Mouse (Mus musculus) gonadal fat pad, adult 2 months (tissue): ENCODE data around the gene Shank2. TPM values are rescaled to one million over a fixed set of nuclear protein-coding genes. Genes with fewer than 3 reads are reported as not detected.

ENCODE experiments used
- DNase-seq: peaks from one replicate; pipeline ENCODE4 v3.0.0-alpha.2; 2012; ENCODE audit warnings: low read depth
- polyA plus RNA-seq: library from polyadenylated mRNA; depleted of rRNA; stranded (reverse); fragments of >200 nt; gene quantifications from 2 replicates; pipeline ENCODE4 v1.2.3, GENCODE M21; 2012

Shank2 gene
- polyA plus RNA-seq, 1 experiment: 0.34 TPM

GRCm38 (mm10) chr7:144106352-144107011, 104.8 kb downstream of the Shank2 start:
- DNase-seq: no peak

DNA sequence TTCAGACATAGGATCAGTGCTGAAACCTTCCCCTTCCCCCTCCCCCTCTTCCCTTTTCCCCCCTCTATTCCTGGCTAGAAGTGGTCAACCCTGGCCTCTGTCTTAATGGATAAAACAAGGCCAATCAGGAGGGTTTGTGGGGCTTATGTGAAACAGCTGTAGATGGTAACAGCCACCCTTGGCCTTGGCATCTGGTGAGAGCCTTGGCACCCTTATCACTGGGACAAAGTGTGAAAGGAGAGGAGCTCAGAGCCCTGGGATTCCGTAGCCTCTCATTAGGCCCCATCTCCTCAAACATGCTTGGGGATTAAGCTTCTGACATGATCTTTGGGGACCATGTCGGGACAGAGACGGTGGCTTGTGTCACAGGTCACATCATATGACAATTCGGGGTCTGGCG, 106.4 kb downstream of the Shank2 start:
- no peak for DNase-seq

- DNase-seq: no peak
These were observed 109.4 kb downstream of the Shank2 start for GRCm38 (mm10) chr7:144111026-144111604.

DNA sequence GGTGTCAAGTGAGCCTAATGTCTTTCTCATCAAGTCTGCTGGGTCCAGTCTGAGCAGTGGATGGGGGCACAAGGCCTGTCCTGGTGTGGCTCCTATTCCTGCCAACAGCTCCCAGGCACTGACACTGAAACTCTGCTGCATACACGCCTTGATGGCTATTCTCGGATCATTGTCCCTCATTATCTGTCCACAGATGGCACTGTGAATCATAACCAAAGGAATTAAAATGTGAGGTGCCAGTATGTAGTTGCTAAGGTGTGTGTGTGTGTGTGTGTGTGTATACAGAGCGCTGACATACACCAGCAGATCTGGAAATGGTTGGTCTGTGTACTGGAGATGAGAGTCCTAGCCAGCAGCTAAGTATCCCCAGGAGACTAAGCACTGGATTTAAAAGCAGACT, 110.3 kb downstream of the Shank2 start:
- no peak for DNase-seq

DNA sequence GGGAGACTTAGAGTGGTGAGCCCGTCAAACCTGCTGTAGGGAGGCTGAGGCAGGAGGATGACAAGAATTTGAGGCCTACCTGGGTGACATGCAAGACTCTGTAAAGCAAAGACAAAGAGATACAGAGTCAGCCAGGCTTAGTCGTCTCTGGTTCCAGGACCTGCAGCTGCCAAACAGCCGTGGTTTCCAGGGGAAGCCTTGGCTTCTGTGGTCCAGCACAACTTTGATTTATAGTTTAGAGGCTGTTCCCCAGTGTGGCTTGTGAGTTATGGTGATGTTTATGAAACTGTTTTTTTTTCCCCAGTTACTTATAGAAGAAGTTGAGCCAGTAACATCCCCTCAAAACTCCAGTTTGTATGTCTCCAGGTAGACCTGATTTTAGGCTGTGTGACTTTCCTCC, 112.5 kb downstream of the Shank2 start:
- no peak for DNase-seq

- DNase-seq: no peak
These were observed 117.8 kb downstream of the Shank2 start for GRCm38 (mm10) chr7:144119562-144119961.

GRCm38 (mm10) chr7:144132699-144133387, 131.1 kb downstream of the Shank2 start:
- no peak for DNase-seq

GRCm38 (mm10) chr7:144133388-144133998, 131.8 kb downstream of the Shank2 start:
- no peak for DNase-seq

DNA sequence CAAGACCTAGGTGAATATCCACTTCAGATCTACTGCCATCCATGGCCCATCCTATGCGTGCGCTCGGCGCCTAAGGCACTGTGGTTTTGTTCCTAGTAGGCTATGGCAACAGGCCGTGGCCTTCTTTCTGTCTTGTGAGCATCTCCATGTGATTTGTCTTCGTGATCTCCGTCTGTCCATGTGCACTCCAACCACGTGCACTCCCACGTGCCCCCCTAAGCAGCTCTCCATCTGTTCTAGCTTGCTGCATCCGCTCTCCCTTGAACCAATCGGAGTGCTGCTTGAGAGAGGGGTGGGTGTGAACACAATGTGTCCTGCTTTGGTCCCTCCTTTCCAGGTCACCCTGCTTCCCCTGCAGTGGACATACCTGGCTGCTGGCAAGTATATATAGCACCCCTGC, 133.0 kb downstream of the Shank2 start:
- no peak for DNase-seq

DNA sequence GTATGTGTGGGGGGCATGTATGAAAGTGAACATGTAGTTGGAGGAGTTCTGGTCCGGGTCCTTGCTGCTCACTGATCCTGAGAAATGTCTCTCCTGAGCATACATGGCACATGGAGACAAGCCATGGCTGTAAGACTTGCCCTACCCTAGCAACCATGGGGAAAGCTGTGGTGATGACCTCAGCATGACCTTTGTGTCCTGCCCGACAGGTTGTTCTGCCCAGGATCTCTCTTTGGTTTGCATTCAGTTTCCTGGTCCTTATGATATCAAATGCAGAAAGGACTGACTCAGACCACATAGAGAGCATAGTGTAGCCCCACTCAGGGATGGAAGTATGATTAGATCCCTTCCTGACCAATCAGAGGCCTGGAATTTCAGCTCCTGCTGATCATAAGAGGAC, 136.1 kb downstream of the Shank2 start:
- no peak for DNase-seq

- DNase-seq: no peak
These were observed 136.7 kb downstream of the Shank2 start for GRCm38 (mm10) chr7:144138476-144138875.

DNA sequence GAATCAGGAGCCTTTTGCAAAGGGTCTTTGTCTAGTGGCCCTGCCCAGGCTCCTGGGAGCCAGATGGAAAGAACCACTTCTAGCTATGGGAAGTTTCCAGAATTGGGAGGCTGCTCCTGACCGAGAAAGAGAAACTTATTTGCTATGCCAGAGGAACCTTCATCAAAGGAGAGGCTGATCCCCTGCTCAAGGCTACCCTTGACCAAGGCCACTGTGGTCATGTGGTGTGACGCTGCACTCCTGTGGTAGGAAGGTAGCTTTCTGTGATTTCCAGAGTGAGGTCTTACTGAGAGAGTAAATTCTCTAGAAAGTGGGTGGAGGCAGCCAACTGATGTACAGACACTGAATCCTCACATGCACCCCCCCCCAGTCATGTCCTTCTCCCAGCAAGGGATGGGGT, 138.0 kb downstream of the Shank2 start:
- no peak for DNase-seq

- DNase-seq: no peak
These were observed 138.7 kb downstream of the Shank2 start for GRCm38 (mm10) chr7:144140470-144140869.

GRCm38 (mm10) chr7:144142036-144142435, 140.3 kb downstream of the Shank2 start:
- no peak for DNase-seq

GRCm38 (mm10) chr7:144143941-144144340, 142.2 kb downstream of the Shank2 start:
- DNase-seq: no peak

DNA sequence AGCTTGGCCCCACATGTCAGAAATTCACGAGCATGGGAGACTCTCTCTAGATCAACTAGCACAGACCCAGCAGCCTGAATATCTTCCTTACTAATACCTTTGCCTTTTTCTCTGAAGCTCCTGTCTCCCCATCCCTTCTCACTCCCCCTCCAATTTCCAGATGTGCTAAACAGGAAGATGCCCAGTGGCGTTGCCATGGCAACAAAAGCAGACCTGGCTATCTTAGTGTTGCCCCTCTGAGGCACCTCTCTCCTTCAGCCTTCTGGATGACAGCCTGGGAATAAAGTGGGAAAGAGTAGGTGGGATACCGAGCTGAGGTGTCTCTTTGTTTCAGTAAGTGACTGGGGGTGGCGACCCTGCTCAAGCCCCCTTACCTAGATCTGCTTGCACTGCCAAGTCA, 146.4 kb downstream of the Shank2 start:
- DNase-seq: no peak

DNA sequence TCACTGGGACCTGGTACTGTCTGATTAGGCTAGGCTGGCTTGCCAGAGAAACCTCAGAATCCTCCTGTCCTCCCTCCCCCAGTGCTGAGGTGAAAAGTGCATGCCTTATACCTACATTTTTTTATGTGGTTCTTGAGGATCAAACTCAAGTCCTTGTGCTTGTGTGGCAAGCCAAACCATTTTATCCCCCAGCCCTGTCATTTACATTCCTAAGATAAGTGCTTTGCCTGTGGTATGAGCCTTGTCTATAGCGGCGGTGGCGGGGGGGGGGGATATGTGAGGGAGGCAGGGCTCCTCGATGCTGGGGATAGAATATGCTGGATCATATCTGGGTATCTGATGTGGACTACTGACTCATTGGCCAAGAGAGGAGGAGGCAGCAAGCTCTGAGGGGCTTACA, 151.4 kb downstream of the Shank2 start:
- no peak for DNase-seq

DNA sequence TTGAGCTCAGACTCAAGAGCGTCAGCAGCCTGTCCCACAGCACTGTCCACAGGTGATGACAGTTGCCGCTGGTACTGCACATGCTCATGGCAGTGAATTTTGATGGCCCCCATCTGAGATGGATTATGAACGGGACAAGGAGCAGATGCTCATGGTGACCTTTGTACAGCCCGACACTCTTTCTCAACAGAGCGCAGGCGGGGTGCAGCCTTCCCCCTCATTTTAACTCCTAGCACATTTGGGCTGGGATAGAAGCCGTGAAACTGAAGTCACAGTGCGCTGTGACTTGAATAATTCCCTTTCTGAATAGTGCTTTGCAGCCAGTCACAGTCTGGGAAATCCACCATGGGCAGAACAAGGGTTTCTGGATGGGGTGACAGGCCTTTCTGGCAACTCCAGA, 152.0 kb downstream of the Shank2 start:
- no peak for DNase-seq

- no peak for DNase-seq
These were observed 156.2 kb downstream of the Shank2 start for GRCm38 (mm10) chr7:144157936-144158335.

DNA sequence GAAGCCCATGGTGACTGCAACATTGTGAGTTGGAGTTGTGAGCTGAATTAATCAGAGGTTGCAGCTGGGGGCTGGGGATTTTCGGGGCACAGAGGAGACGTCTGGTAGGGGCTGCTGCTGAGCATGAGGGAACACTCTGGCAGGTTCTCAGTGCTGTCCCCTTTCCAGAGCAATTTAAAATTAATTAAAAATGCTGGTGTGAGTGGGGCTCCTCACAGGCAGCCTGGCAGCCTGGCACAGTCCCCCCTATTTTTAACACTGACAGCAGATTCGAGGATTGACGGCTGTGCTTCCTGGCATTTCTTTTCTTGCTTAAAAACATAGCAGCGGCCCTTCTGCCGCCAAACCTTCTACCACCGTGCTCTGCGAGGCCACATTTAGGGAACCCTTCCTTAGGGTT, 157.8 kb downstream of the Shank2 start:
- DNase-seq: no peak

GRCm38 (mm10) chr7:144160066-144160465, 158.3 kb downstream of the Shank2 start:
- no peak for DNase-seq

- DNase-seq: no peak
These were observed 159.0 kb downstream of the Shank2 start for GRCm38 (mm10) chr7:144160646-144161249.
